Mouse (Mus musculus): ENCODE measurements around the gene Ubqln4. TPM values are rescaled to one million over a fixed set of nuclear protein-coding genes. Genes with fewer than 3 reads are reported as not detected.
"Not testable (repeated sequence)": the region's sequence is repeated elsewhere in the genome, so short reads cannot be mapped to it uniquely, and the experiment has no call there.

The Ubqln4 gene
- total RNA-seq, 4 experiments from 2014 or later, result 96.1 to 118 (median 107) TPM

DNA sequence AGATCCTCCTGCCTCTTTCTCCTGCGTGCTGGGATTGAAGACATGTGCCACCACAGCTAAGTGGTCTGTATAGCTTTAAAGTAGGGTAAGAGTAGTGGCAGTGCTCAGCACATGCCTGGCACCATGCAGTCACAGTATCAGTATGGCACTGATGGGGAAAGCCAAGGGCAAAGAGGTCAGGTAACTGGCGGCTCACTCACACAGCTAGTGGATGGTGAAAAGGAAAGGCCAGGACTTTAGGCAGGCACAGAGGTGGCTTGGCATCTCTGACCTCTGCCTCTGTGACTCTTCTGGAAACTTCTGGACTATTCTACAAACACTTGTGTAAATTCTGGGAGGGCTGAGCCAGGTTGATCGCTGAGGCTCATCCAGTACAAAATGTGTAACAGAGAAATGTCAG lies 12.6 kb downstream of the Ubqln4 start:
- no peak for DNase-seq (ENCODE audit: low spot score in 2 of 2)

DNA sequence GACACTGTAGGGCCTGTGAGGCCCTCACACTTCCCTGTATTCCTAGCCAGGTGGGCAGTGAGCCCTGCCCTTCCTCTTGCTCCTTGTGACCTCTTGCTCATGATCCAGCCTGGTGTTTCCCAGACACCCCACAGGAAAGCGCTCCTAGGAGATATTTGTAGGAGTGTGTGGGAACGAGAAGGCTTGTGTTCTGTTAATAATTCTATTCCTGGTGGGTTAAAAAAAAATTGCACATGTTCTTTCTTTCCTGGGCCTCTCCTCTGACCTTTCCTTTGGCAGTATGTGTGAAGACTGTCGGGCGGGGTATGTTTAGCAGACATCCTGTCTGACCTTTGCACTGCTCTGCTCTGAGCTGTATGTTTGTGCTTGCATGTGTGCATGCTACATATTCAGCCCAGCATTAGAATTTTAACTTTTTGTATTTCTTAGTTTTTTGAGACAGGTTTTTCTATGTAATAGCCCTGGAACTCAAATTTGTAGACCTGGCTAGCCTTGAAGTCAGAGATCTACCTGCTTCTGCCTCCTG lies 13.0 kb downstream of the Ubqln4 start:
- DNase-seq (ENCODE audit: low spot score in 2 of 2), result no peak

DNA sequence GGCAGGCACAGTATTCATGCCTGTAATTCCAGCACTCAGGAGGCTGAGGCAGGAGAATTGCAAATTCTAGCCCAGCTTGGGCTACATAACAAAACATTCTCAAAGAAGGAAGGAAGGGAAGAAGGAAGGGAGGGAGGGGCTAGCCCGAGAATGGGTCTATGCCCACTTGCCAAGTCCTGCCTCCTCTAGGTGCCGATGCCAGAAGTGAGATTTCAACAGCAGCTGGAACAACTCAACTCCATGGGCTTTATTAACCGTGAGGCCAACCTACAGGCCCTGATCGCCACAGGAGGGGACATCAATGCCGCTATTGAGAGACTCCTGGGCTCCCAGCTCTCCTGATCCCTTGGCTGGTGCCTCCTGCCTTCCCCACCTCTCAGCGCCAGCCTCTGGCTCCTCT lies 14.3 kb downstream of the Ubqln4 start:
- DNase-seq (ENCODE audit: low spot score in 2 of 2), result no peak

DNA sequence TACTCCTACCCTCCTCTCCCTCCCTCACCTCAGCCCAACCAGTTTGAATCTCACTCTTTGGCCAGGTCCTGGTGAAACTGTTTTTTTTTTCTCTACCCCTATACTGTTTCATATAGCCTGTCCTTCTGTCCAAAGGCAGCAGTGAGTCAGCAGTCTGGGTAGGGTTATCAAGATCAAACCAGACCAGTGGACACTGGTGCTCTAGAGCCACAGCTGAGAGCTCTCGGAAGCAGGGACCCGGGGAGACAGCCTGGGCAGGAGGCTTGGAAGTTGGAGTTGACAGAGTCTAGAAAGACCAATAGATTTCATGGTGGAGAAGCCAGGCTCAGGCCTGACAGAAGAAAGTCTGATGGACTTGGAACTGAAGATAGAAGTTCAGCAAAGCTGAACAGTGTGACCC lies 15.1 kb downstream of the Ubqln4 start:
- no peak for DNase-seq (ENCODE audit: low spot score in 2 of 2)

DNA sequence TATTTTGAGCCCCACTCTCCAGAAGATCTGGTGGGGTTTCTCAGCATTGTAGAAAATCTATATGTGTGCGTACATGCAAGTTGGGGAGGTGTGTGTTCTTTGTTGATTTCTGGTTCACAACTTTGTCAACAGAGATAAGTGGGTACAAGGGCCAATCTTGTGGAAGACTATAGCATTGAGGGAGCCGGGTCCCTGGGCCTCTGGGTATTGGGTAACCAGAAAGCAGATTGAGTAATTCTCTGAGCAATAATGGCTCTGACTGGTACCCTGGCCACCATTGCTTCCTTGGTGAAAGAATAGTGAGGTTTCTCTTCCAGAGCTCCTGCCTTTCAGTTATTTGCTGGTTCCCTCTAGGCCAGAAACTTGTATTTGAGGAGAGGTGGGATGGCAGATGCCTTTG lies 15.5 kb downstream of the Ubqln4 start:
- DNase-seq (ENCODE audit: low spot score in 2 of 2), result no peak

DNA sequence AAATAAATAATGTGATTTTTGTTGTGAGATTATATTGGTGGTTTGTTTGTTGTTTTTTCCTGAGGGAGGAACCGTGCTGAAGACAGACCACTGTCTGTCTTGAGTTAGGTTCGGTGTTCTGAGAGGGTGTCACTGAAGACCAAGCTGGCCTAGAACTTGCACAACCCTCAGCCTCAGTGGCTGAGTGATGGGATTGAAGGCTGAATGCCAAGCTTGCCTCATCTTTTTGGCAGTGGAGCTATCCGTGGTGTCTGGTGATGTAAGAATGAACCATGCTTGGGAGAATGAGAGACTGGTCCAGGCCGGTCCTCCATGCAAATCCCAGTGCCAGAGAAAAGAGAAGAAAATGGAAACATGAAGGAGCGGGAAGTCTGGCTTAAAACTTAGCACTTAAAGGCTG lies 16.1 kb downstream of the Ubqln4 start:
- DNase-seq (ENCODE audit: low spot score in 2 of 2), result no peak

DNA sequence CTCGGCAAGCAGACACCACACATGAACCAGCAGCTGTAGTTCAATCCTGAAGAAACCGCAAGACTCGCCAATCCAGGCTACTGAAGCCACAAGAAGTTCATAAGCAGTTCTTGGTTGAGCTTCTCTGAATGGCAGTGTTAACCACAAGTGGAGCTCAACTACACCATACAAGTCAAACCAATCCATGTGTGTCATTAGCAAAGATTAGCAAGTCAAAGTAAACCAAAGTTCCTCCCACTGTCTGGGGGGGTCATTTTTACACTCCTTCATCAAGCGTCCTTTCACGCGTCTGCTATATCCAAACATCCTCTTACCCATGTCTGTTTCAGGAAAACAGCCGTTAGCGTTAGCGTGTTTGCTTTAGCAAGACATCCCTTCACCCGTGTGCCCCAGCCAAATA lies 16.8 kb downstream of the Ubqln4 start:
- no peak for DNase-seq (ENCODE audit: low spot score in 2 of 2)

DNA sequence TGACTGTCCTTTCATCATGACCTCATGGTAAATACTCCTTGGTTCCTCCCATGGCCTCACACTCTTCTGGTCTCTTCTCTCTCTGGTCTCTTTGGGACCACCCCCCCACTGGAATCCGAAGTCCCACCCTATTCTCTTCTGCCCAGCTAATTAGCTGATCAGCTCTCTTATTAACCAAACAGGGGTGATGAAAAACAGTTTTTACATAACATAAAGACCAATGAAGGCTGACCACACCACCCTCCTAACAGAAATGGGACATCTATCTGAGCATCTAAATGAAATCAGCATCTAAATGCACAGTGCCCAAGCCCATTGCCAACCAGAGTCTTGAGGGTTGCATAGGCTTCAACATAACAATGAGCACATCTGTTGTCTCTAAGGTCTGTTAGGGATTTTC lies 18.3 kb downstream of the Ubqln4 start:
- no peak for DNase-seq (ENCODE audit: low spot score in 2 of 2)

DNA sequence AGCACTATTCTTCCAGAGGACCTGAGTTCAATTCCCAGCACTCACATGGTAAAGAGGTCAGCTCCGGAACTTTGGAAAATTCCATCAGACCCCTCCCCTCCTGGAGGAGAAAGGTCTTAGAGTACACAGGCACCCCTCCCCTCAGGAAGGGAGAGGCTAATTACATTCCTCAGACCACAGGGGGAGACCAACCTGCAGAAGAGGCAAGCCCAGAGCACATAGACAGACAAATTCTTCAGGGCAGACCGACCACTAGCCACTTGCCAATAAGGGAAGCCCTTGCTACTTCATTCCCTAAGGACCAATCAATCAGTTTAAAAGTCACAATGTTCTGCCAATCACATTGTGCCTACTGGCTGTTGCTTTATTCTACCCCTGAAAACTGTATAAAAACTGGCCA lies 19.3 kb downstream of the Ubqln4 start:
- no peak for DNase-seq (ENCODE audit: low spot score in 2 of 2)

DNA sequence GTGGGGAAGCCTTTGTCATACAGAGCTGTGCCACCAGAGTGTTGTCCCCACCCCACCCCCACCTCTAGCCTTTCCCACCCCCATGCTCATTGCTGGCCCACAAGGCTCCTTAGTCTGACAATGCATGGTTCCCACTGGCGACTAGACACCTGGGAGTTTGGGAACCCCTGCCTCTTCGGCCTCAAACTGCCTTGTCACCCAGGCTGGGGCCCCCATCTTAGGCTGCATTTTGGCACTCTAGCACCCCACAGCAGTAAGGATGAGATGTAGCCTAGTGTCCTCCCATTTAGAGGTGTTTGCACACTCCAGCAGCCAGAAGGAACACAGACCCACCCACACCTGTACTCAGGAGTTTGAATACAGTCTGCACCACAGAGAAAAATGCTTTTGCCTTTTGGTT lies 20.3 kb downstream of the Ubqln4 start:
- DNase-seq (ENCODE audit: low spot score in 2 of 2), result no peak

DNA sequence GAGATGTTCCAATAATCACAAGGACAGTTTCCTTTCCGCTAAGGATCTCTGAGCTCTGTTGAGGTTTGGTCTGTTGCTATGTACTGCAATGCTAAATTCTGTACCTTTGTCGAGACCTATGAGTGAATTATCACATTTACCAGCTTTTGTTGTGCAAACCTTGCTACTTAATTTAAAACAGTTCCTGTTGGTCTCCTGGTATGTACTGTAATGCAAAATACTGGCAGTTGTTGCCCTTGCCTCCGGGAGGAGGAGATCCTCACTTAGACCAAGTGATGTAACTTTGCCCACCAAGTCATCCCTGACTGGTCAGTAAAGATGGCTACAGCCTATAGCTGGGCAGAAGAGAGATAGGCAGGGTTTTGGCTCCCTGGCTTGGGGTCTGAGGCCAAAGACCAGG lies 22.0 kb downstream of the Ubqln4 start, which contains the start of gene Ssr2:
TSS of gene Ssr2 (plus strand) at position 337 of the 400 bp plus-strand sequence.
- DNase-seq (ENCODE audit: low spot score in 2 of 2), result no peak

DNA sequence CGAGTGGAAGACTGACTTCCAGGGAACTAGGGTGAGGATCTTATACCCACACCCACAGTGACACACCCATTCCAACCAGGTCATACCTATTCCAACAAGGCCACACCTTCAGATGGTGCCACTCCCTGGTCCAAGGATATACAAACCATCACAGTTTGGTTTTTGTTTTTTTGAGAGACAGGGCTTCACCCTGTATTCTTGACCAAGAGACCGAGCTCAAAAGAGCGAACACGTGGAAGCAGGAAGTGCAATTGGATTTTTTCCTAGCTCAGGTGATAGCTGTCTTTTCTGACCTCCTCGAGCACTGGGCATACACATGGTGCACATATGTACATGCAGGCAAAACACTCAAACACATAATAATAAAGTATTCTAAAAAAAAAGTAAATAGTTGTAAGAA lies 24.3 kb downstream of the Ubqln4 start:
- not testable (repeated sequence) for DNase-seq (ENCODE audit: low spot score in 2 of 2)

DNA sequence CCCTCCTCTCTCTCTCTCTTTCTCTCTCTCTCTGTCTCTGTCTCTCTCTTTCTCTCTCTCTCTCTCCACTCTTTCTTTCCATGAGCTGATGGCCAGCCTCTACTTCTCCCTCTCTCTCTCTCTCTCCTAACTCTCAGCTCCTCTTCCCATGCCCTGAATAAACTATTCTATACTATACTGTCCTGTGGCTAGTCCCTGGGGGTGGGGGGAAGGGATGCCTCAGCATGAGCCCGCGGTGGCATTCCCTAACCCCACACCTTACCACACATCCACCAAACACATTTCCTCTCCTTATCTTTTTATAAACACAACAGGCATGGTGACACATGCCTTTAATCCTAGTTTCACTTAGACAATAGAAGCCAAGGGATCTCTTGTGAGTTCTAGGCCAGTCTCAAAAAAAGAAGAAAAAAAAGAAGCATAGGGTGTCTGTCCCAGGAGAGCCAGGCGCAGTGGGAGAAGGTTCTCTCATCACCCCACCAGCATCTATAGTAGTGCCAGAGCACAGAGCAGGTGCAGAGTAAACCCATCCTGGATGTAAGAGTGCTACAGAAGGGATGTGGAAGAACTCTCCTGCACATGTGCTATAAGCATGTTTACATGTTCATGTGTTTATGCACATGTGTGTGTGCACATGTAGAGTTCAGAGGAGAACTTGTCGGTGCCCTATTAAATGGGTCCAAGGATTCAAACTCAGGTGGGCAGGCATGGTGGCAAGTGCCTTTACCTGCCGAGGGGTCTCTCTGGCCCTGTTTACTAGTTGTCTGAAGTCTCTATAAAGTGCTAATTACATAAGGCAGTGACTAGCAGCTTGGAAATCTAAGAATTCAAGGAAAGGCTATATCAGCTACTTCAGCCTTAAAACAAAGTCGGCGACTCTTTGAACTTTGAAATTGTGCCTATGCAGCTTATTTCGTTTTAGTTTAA lies 25.2 kb downstream of the Ubqln4 start:
- DNase-seq (ENCODE audit: low spot score in 2 of 2), result no peak

DNA sequence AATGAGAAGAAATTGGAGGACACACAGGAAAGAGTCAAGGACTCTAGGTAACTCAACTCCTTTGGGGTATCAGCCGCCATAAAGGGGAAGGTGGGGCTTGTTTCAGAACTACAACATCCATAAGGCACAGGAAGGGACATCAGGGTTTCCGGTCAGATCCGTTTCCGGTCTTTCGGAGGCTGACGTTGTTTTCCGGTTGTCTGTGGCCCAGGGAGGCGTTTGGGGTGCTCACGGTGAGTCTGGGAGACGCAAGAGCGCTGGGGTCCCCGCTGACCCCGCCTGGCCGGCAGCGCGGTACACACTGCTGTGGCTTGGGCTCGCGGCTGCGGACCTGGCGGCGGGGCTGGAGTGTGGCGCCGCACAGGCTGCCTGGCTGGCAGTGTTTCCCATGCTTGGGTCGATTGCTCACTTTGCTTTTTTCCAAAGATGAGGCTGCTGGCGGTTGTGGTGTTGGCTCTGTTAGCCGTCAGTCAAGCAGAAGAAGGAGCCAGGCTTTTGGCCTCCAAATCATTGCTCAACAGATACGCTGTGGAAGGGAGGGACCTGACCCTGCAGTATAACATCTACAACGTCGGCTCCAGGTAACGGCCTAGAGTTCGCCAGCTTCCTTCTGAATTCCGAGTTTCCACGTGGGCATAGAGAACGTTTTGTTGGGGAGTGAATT lies 26.0 kb downstream of the Ubqln4 start:
- DNase-seq (ENCODE audit: low spot score in 2 of 2), result peak; percentile 76 to 78

DNA sequence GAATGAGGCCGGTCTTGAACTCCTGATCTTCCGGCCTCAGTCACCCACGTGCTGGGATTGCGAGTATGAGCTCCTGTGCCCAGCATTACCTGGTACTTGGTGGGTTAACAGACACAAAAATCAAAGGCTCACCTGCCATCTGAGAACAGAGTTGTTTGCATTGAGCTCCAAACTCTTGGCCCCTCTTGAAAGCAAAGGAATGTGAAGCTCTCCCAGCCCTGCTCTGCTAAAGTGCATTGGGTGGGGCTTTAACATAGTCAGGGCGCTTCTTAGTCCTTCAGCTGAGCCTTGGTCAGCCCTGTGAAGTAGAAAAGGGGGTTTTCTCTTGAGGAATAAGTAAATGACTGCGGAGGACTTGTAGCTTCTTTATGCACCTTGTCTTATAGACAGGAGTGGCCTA lies 32.2 kb downstream of the Ubqln4 start:
- DNase-seq (ENCODE audit: low spot score in 2 of 2), result no peak

DNA sequence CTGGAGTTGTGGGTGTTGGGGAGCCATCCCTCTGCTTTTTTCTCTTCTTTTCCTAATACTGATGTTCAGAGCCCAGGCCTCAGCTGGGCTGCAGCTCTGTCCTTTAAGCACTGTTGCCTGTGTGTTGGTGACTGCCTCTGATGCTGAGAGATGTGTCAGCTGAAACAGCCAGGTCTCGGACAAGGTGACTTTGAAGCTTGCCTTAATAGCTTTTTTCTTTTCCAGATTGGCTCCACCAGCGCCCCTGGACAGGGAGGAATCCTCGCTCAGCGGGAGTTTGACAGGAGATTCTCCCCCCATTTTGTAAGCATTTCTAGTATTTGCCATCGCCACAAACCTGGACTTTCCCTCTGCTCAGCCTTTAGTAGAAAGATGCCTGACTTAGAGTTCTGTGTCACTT lies 33.1 kb downstream of the Ubqln4 start:
- DNase-seq (ENCODE audit: low spot score in 2 of 2), result no peak

DNA sequence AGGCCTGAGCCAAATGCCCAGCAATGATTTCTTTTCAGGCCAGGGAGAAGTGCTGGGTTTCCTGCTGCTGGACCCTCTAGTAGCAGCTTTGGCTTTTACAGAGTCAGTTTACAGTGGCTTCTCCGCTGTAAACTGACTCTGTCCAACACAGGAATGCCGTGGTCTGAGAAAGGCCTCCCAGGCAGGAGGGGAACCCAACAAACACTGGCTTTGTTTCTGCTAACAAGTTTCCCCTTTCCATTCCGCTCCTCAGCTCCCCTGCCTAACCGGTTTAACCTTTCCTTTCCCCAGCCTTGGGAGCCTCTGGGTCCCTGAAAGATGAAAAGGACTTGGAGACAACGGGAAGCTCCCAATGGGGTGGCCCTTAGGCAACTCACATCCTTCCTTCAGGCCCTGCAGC lies 36.7 kb downstream of the Ubqln4 start:
- no peak for DNase-seq (ENCODE audit: low spot score in 2 of 2)

DNA sequence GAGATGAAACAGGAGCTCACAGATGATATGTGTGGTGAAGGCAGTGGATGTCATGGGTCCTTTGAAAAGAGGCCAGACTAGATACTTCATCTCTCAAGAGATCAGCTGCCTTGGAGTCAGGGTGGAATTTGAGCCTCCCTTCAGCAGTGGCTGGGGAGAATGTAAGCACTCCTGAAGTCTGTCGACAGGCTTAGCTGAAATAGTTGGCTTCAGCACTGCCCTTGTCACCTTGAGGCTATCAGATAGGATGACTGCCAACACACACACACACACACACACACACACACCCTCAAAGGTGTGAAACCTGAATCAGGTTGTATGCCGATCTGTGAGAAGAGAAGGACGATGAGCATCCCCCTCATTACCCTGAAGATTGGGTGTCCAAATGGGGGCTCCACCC lies 37.5 kb downstream of the Ubqln4 start:
- no peak for DNase-seq (ENCODE audit: low spot score in 2 of 2)

DNA sequence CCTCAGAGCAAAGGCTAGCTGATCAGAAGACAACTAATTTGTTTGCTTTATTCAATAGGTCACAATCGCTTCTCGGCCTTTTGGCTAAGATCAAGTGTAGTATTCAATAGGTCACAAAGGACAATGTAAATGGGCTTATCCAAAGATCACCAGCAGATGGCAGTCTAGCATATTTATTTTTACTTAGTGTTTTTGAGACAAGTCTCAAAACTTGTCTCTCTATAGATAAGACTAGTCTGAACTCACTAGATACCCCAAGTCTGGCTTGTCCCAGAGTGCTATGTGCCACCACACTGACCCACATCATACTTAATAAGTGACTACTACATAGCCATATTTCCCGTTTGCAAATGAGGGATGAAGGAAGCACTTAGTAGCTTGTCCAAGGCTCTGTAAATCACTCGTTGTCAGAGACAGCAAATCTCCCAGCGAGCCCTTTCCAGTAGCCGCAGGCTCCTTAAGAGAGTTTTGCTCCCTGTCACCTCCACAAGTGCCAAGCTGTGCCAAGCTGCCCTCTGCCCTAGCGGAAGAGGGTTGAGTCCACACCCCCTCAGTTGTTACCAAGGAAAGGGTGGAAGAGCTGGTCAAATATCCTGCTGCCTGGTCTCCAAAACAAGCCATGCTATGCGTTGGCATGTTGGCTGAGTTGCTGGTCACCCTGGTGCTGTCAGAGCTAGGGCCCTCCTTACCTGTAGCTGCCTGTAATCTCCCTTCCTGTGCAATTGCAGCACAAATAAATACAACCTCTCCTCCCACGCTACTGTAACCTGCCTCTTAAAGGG lies 38.6 kb downstream of the Ubqln4 start:
- DNase-seq (ENCODE audit: low spot score in 2 of 2), result no peak

DNA sequence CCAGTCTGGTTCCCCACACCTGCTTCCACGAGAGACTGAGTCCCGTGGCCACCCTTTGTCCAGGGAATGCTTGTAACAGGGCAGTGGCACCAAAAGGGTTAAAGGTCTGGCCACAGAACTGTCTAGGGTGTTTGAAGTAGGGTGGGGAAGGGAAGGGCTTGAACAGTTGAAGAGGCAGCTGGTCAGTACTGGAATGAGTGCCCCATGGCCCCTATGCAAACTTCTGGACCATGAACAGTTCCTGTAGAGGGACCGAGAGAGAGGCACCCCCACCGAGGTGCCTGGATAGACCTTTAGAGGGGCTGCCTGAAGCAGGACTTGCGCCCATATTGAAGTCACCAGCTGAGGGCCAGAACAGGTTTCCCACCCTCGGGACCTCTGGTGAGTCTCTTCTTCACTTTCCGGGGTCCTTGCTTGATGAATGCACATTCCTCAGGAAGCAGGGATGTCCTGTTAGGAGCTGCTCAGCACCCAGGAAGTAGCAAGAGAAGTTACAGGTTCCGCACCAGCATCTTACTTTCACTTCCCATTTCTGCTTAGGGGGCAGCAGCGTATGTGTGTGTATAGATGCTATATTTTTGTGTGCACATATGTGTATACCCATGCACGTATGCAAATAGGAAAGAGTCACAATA lies 39.5 kb downstream of the Ubqln4 start:
- DNase-seq (ENCODE audit: low spot score in 2 of 2), result no peak

DNA sequence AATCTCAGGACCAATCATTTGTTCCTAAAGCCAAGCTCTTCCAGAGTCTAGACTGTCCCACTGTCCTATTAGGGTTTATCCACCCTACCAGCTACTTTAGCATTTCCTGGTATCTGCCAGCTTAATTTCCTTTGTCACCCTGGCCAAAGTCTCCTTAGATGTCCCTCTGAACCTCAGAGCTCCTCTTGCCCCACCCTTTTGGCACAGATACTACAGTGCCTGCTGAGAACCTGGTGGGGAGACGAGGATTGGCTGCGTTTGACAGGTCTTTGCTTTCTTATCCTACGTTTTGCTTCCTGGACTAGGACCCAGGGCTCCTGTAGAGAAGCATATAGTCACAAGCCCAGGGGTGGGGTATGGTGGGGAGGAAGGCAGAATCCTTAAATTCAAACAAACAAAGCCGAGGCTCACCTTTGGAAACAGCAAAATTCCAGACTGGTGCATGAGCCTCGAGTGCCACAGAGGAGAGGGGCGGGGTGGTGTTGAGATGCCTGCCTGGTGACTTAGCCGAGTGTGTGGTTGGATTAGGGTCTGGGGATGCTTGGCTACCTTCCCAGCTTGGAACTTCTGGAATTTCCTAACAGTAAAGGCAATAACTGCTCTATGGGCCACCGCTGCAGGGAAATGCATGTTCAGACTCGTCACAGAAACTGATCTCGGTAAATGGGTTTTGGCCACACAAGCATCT lies 40.5 kb downstream of the Ubqln4 start:
- DNase-seq (ENCODE audit: low spot score in 2 of 2), result no peak
